ENCODE assay signal across 8 mouse cellular contexts in genomic region chr12:78980683-78981091, GRCm38 (mm10). TPM values are rescaled to one million over a fixed set of nuclear protein-coding genes. Genes with fewer than 3 reads are reported as not detected.
A peak's percentile ranks its signal among the peaks of the same experiment; 100 is the strongest.
DNase-seq lines count a peak whose midpoint lies in the region; ATAC-seq and TF ChIP-seq lines count a peak whose summit lies in the region.

No protein-coding gene starts in this region.

- H3K4me1 ChIP-seq in G1E (ENCODE audit: insufficient read depth, low read depth, low read length) = peaks cover 37% of the 10 kb centered on the region
- H3K4me1 ChIP-seq in heart, postnatal 0 days (ENCODE audit: control insufficient read depth, insufficient read depth) = peaks cover 11% of the 10 kb centered on the region
- H3K4me1 ChIP-seq in liver, postnatal 0 days (ENCODE audit: insufficient read depth) = peaks cover 7% of the 10 kb centered on the region; the same call in 1 of the 2 replicates
- H3K4me1 ChIP-seq in embryonic facial prominence, embryonic 10.5 days = no peaks in the 10 kb centered on the region
- H3K4me1 ChIP-seq in hindbrain, embryonic 16.5 days (ENCODE audit: control insufficient read depth, insufficient read depth, low read depth, low read length) = peaks cover 2% of the 10 kb centered on the region

- peak; percentile 75 for DNase-seq in B cell, adult 2 months
- peak; percentile 78 for DNase-seq in G1E (ENCODE audit: low spot score)
- DNase-seq in heart, postnatal 0 days (ENCODE audit: low spot score) = peak; percentile 21
- DNase-seq in liver, postnatal 0 days = peak; percentile 49
- DNase-seq in spleen, postnatal 14 days (ENCODE audit: low spot score in 2 of 2) = peak; percentile 12 to 41
- no peak for DNase-seq in right cerebral cortex, postnatal 36 days (ENCODE audit: low spot score in 2 of 2)
- DNase-seq in embryonic facial prominence, embryonic 10.5 days (ENCODE audit: low spot score) = no peak

- TF ChIP-seq EP300 in heart, postnatal 0 days (IDR thresholded peaks at IDR 0.05; ENCODE audit: low read depth) = no peak
- TF ChIP-seq EP300 in liver, postnatal 0 days (IDR thresholded peaks at IDR 0.05; ENCODE audit: low read depth) = no peak

- no peaks in the 10 kb centered on the region for H3K9me3 ChIP-seq in G1E (replicated peaks)
- H3K9me3 ChIP-seq in heart, postnatal 0 days (replicated peaks; ENCODE audit: control insufficient read depth, low read length) = no peaks in the 10 kb centered on the region
- no peaks in the 10 kb centered on the region for H3K9me3 ChIP-seq in liver, postnatal 0 days (ENCODE audit: low read length)
- no peaks in the 10 kb centered on the region for H3K9me3 ChIP-seq in embryonic facial prominence, embryonic 10.5 days
- H3K9me3 ChIP-seq in hindbrain, embryonic 16.5 days (ENCODE audit: control insufficient read depth, low read length) = no peaks in the 10 kb centered on the region

- peak overlapping the region; percentile 70 for H3K4me3 ChIP-seq in G1E (ENCODE audit: low read depth, low read length)
- peak overlapping the region; percentile 26 for H3K4me3 ChIP-seq in heart, postnatal 0 days (ENCODE audit: low read depth, low read length)
- H3K4me3 ChIP-seq in liver, postnatal 0 days (ENCODE audit: low read depth, low read length) = peak overlapping the region; percentile 34
- H3K4me3 ChIP-seq in embryonic facial prominence, embryonic 10.5 days = no peak overlapping the region
- no peak overlapping the region for H3K4me3 ChIP-seq in hindbrain, embryonic 16.5 days (ENCODE audit: low read length)

- H3K36me3 ChIP-seq in G1E (replicated peaks) = peaks cover 20% of the 10 kb centered on the region
- H3K36me3 ChIP-seq in heart, postnatal 0 days (replicated peaks; ENCODE audit: control insufficient read depth, insufficient read depth, low read length) = no peaks in the 10 kb centered on the region
- H3K36me3 ChIP-seq in liver, postnatal 0 days (replicated peaks; ENCODE audit: insufficient read depth, low read length) = no peaks in the 10 kb centered on the region
- H3K36me3 ChIP-seq in embryonic facial prominence, embryonic 10.5 days (replicated peaks) = no peaks in the 10 kb centered on the region
- H3K36me3 ChIP-seq in hindbrain, embryonic 16.5 days (ENCODE audit: control insufficient read depth, insufficient read depth, low read length) = peaks cover 4% of the 10 kb centered on the region; the same call in 1 of the 2 replicates

- peak; percentile 95 for ATAC-seq in G1E (ENCODE audit: extremely low read depth, insufficient number of reproducible peaks, low FRiP score, poor library complexity, severe bottlenecking)
- 0 out of 2 replicates have a peak, but pooled peaks have one; percentile 37 for ATAC-seq in heart, postnatal 0 days (ENCODE audit: insufficient read depth, low read depth)
- ATAC-seq in liver, postnatal 0 days = peak; percentile 82
- ATAC-seq in hindbrain, embryonic 16.5 days = no peak

- H3K27ac ChIP-seq in heart, postnatal 0 days (ENCODE audit: low read depth) = peak overlapping the region; percentile 67
- peak overlapping the region; percentile 81 for H3K27ac ChIP-seq in liver, postnatal 0 days (ENCODE audit: low read depth)
- H3K27ac ChIP-seq in embryonic facial prominence, embryonic 10.5 days (replicated peaks) = no peak overlapping the region
- H3K27ac ChIP-seq in hindbrain, embryonic 16.5 days (ENCODE audit: low read depth, low read length) = no peak overlapping the region

- WGBS in heart, postnatal 0 days = 61% methylated on average over 5 of the region's 5 CpGs
- 25% methylated on average over 5 of the region's 5 CpGs for WGBS in liver, postnatal 0 days (ENCODE audit: insufficient replicate concordance)
- 73% methylated on average over 5 of the region's 5 CpGs for WGBS in embryonic facial prominence, embryonic 10.5 days
- 81% methylated on average over 5 of the region's 5 CpGs for WGBS in hindbrain, embryonic 16.5 days

- peak overlapping the region; percentile 48 for H3K4me2 ChIP-seq in heart, postnatal 0 days (ENCODE audit: low read depth, low read length)
- H3K4me2 ChIP-seq in liver, postnatal 0 days (ENCODE audit: low read depth, low read length) = peak overlapping the region; percentile 63
- H3K4me2 ChIP-seq in hindbrain, embryonic 16.5 days (ENCODE audit: low read length) = no peak overlapping the region

- H3K9ac ChIP-seq in heart, postnatal 0 days (replicated peaks; ENCODE audit: low read depth, low read length) = no peak overlapping the region
- 0 out of 2 replicates have a peak overlapping the region, but pooled peaks have one; percentile 41 for H3K9ac ChIP-seq in liver, postnatal 0 days (replicated peaks)
- H3K9ac ChIP-seq in hindbrain, embryonic 16.5 days (ENCODE audit: low read depth, low read length) = no peak overlapping the region

- TF ChIP-seq CTCF in G1E (IDR thresholded peaks at IDR 0.05; ENCODE audit: low read depth, low read length) = no peak
- TF ChIP-seq CTCF in heart, postnatal 0 days (IDR thresholded peaks at IDR 0.05; ENCODE audit: low read depth) = no peak
- no peak for TF ChIP-seq CTCF in liver, postnatal 0 days (IDR thresholded peaks at IDR 0.05; ENCODE audit: low read depth)

- H3K27me3 ChIP-seq in G1E (ENCODE audit: insufficient read depth, low read length) = peaks cover 7% of the 10 kb centered on the region
- H3K27me3 ChIP-seq in heart, postnatal 0 days (ENCODE audit: control insufficient read depth, insufficient read depth, low read length) = no peaks in the 10 kb centered on the region
- no peaks in the 10 kb centered on the region for H3K27me3 ChIP-seq in liver, postnatal 0 days (ENCODE audit: insufficient read depth, low read length)
- H3K27me3 ChIP-seq in embryonic facial prominence, embryonic 10.5 days (replicated peaks; ENCODE audit: low read depth, poor library complexity, severe bottlenecking) = no peaks in the 10 kb centered on the region
- H3K27me3 ChIP-seq in hindbrain, embryonic 16.5 days (replicated peaks; ENCODE audit: control insufficient read depth, insufficient read depth, low read length) = no peaks in the 10 kb centered on the region

RNA-seq across cellular contexts. Expression of gene Tmem229b, which starts 26.7 kb away (rescaled TPM):
- total RNA-seq in G1E (2014; fragmentation: Nextera tagmentation) (9.4 and 13.7 TPM in 2 replicates), G1E (2017) (26.6 and 34.8 TPM in 2 replicates)
- 9.5 and 12.4 TPM in 2 replicates for polyA plus RNA-seq in G1E (2012)
- total RNA-seq in heart, postnatal 0 days (2014; rRNA removed; ENCODE audit: low replicate concordance) = 4.8 and 12.8 TPM in 2 replicates
- 1.4 and 1.9 TPM in 2 replicates for polyA plus RNA-seq in heart, postnatal 0 days (2015; fragmentation: Nextera tagmentation; extraction: Ambion mirVana)
- polyA plus RNA-seq in liver, postnatal 0 days (2015; fragmentation: Nextera tagmentation; extraction: Ambion mirVana) = 2.9 and 3.6 TPM in 2 replicates
- 3.5 and 3.8 TPM in 2 replicates for polyA plus RNA-seq in embryonic facial prominence, embryonic 10.5 days (2016; fragmentation: Nextera tagmentation; extraction: Ambion mirVana)
- 71.2 and 73.3 TPM in 2 replicates for polyA plus RNA-seq in hindbrain, embryonic 16.5 days (2015; fragmentation: Nextera tagmentation; extraction: Ambion mirVana)

RNA-seq across cellular contexts. Expression of gene Plekhh1, which starts 48.3 kb away (rescaled TPM):
- total RNA-seq in G1E (2014; fragmentation: Nextera tagmentation) = not detected in 2 replicates
- 0.17 and 0.44 TPM in 2 replicates for total RNA-seq in G1E (2017)
- 0.02 TPM in 2 replicates for polyA plus RNA-seq in G1E (2012)
- total RNA-seq in heart, postnatal 0 days (2014; rRNA removed; ENCODE audit: low replicate concordance) = 6.2 and 15.0 TPM in 2 replicates
- 2.5 and 4.0 TPM in 2 replicates for polyA plus RNA-seq in heart, postnatal 0 days (2015; fragmentation: Nextera tagmentation; extraction: Ambion mirVana)
- polyA plus RNA-seq in liver, postnatal 0 days (2015; fragmentation: Nextera tagmentation; extraction: Ambion mirVana) = 0.22 and 0.26 TPM in 2 replicates
- 4.3 and 5.9 TPM in 2 replicates for polyA plus RNA-seq in embryonic facial prominence, embryonic 10.5 days (2016; fragmentation: Nextera tagmentation; extraction: Ambion mirVana)
- polyA plus RNA-seq in hindbrain, embryonic 16.5 days (2015; fragmentation: Nextera tagmentation; extraction: Ambion mirVana) = 1.5 and 2.3 TPM in 2 replicates

Comparison
In these comparisons a context has a peak if more than half of its experiments do, and no peak if none do; other contexts are left out.
1. DNase-seq: peak in B cell, adult 2 months (2 of 2), G1E (single experiment), heart, postnatal 0 days (single experiment), liver, postnatal 0 days (single experiment) and spleen, postnatal 14 days (2 of 2); none in right cerebral cortex, postnatal 36 days (0 of 2) and embryonic facial prominence, embryonic 10.5 days (single experiment).
2. H3K4me3 ChIP-seq: peak in G1E (single experiment), heart, postnatal 0 days (single experiment) and liver, postnatal 0 days (single experiment); none in embryonic facial prominence, embryonic 10.5 days (single experiment) and hindbrain, embryonic 16.5 days (single experiment).
3. H3K27ac ChIP-seq: peak in heart, postnatal 0 days (single experiment) and liver, postnatal 0 days (single experiment); none in embryonic facial prominence, embryonic 10.5 days (single experiment) and hindbrain, embryonic 16.5 days (single experiment).